Mouse (Mus musculus): ENCODE results near the gene Gtf3c1.

The Gtf3c1 gene

GRCm38 (mm10) chr7:125604362-125605319 lies 102.9 kb downstream of the Gtf3c1 start:
- CTCF ChIA-PET, result no interaction called here
- POLR2A ChIA-PET, result no interaction called here

- ChIA-PET CTCF (no interaction called here), POLR2A (no interaction called here)
Measured at GRCm38 (mm10) chr7:125603185-125603631, 104.4 kb downstream of the Gtf3c1 start, which contains the start of gene Il21r. Gene Il21r (plus strand): TSS chr7:125603429.

GRCm38 (mm10) chr7:125601821-125602448 lies 105.6 kb downstream of the Gtf3c1 start:
- CTCF ChIA-PET, result no interaction called here
- POLR2A ChIA-PET, result interaction anchor here in 2 of 4 experiments (0.5 to 1.2 kb wide), 2 partner anchors 29 to 124 kb away, joined by 3 to 4 read pairs; no protein-coding TSS in a partner anchor

GRCm38 (mm10) chr7:125601280-125601670 lies 106.3 kb downstream of the Gtf3c1 start:
- CTCF ChIA-PET, result interaction anchor here in 1 of 4 experiments (1.1 kb wide), 1 partner anchor 20 kb away, joined by 3 read pairs; no protein-coding TSS in a partner anchor
- POLR2A ChIA-PET, result interaction anchor here in 2 of 4 experiments (0.9 to 1.2 kb wide), 2 partner anchors 8 to 28 kb away, joined by 3 read pairs; no protein-coding TSS in a partner anchor

- POLR2A ChIA-PET, result interaction anchor here in 2 of 4 experiments (0.9 to 1.2 kb wide), 2 partner anchors 8 to 28 kb away, joined by 3 read pairs; no protein-coding TSS in a partner anchor
- CTCF ChIA-PET, result interaction anchor here in 1 of 4 experiments (1.1 kb wide), 1 partner anchor 19 kb away, joined by 3 read pairs; no protein-coding TSS in a partner anchor
Measured at GRCm38 (mm10) chr7:125600612-125601279, 106.8 kb downstream of the Gtf3c1 start.

GRCm38 (mm10) chr7:125600136-125600535 lies 107.4 kb downstream of the Gtf3c1 start:
- ChIA-PET POLR2A (no interaction called here), CTCF (interaction anchor here in 1 of 4 experiments (1.1 kb wide), 1 partner anchor 18 kb away, joined by 3 read pairs; no protein-coding TSS in a partner anchor)

- ChIA-PET CTCF (interaction anchor here in 1 of 4 experiments (0.6 kb wide), 1 partner anchor 170 kb away, joined by 3 read pairs; no protein-coding TSS in a partner anchor), POLR2A (interaction anchor here in 1 of 4 experiments (0.8 kb wide), 1 partner anchor 37 kb away, joined by 3 read pairs; no protein-coding TSS in a partner anchor)
Measured at GRCm38 (mm10) chr7:125599373-125599973, 108.1 kb downstream of the Gtf3c1 start.

- ChIA-PET CTCF (interaction anchor here in 2 of 4 experiments (1.0 to 1.1 kb wide), 2 partner anchors 41 kb away, joined by 3 to 5 read pairs; no protein-coding TSS in a partner anchor), POLR2A (no interaction called here)
Measured at GRCm38 (mm10) chr7:125597516-125598347, 109.8 kb downstream of the Gtf3c1 start.

GRCm38 (mm10) chr7:125597083-125597482 lies 110.5 kb downstream of the Gtf3c1 start:
- ChIA-PET CTCF (interaction anchor here in 2 of 4 experiments (1.0 to 1.1 kb wide), 2 partner anchors 41 to 42 kb away, joined by 3 to 5 read pairs; no protein-coding TSS in a partner anchor), POLR2A (no interaction called here)

GRCm38 (mm10) chr7:125596406-125596805 lies 111.2 kb downstream of the Gtf3c1 start:
- CTCF ChIA-PET, result interaction anchor here in 1 of 4 experiments (1.0 kb wide), 1 partner anchor 42 kb away, joined by 3 read pairs; no protein-coding TSS in a partner anchor
- POLR2A ChIA-PET, result interaction anchor here in 2 of 4 experiments (0.8 to 1.9 kb wide), 3 partner anchors 42 to 198 kb away, joined by 3 to 4 read pairs (median 4); partner anchors contain the start of gene Kdm8 (in 1 of the 2)

- CTCF ChIA-PET, result interaction anchor here in 2 of 4 experiments (0.7 to 1.6 kb wide), 3 partner anchors 12 to 174 kb away, joined by 3 to 4 read pairs (median 3); no protein-coding TSS in a partner anchor
- POLR2A ChIA-PET, result interaction anchor here in 2 of 4 experiments (0.7 to 1.4 kb wide), 7 partner anchors 28 to 176 kb away, joined by 3 read pairs; partner anchors contain the start of genes Kdm8 (in 1 of the 2) and Nsmce1 (in 1 of the 2)
Measured at GRCm38 (mm10) chr7:125593831-125594230, 113.7 kb downstream of the Gtf3c1 start.
